Mouse (Mus musculus): ENCODE results near the gene Capn9.
A peak's percentile ranks its signal among the peaks of the same experiment; 100 is the strongest.

Gene Capn9

GRCm38 (mm10) chr8:124575811-124576210 lies at the start of gene Capn9:
Capn9 (plus strand) TSS chr8:124576111.
- DNase-seq: no peak

GRCm38 (mm10) chr8:124526261-124526660 lies 49.6 kb upstream of the Capn9 start:
- no peak for DNase-seq

- DNase-seq: no peak
These were observed 45.8 kb upstream of the Capn9 start for GRCm38 (mm10) chr8:124530076-124530475.

GRCm38 (mm10) chr8:124530556-124530955 lies 45.4 kb upstream of the Capn9 start:
- DNase-seq: no peak

GRCm38 (mm10) chr8:124530996-124531395 lies 44.9 kb upstream of the Capn9 start:
- no peak for DNase-seq

- DNase-seq: no peak
These were observed 43.3 kb upstream of the Capn9 start for GRCm38 (mm10) chr8:124532626-124533025.

GRCm38 (mm10) chr8:124535451-124535850 lies 40.5 kb upstream of the Capn9 start:
- no peak for DNase-seq

GRCm38 (mm10) chr8:124540906-124541305 lies 35.0 kb upstream of the Capn9 start:
- DNase-seq: no peak

- no peak for DNase-seq
These were observed 33.9 kb upstream of the Capn9 start for GRCm38 (mm10) chr8:124542001-124542400.

- DNase-seq: no peak
These were observed 32.6 kb upstream of the Capn9 start for GRCm38 (mm10) chr8:124543272-124543671.

- no peak for DNase-seq
These were observed 29.5 kb upstream of the Capn9 start for GRCm38 (mm10) chr8:124546371-124546770.

- no peak for DNase-seq
These were observed 29.1 kb upstream of the Capn9 start for GRCm38 (mm10) chr8:124546815-124547214.

GRCm38 (mm10) chr8:124547269-124547668 lies 28.6 kb upstream of the Capn9 start:
- DNase-seq: no peak

GRCm38 (mm10) chr8:124548187-124548586 lies 27.7 kb upstream of the Capn9 start:
- no peak for DNase-seq

- DNase-seq: no peak
These were observed 24.8 kb upstream of the Capn9 start for GRCm38 (mm10) chr8:124551011-124551661.

GRCm38 (mm10) chr8:124555113-124555750 lies 20.7 kb upstream of the Capn9 start:
- DNase-seq: no peak

- no peak for DNase-seq
These were observed 19.7 kb upstream of the Capn9 start for GRCm38 (mm10) chr8:124556164-124556563.

GRCm38 (mm10) chr8:124556658-124557057 lies 19.3 kb upstream of the Capn9 start:
- no peak for DNase-seq

- DNase-seq: no peak
These were observed 18.4 kb upstream of the Capn9 start for GRCm38 (mm10) chr8:124557476-124557875.

- DNase-seq: no peak
These were observed 8.8 kb upstream of the Capn9 start for GRCm38 (mm10) chr8:124567126-124567525.

GRCm38 (mm10) chr8:124567584-124567983 lies 8.3 kb upstream of the Capn9 start:
- no peak for DNase-seq

GRCm38 (mm10) chr8:124569100-124569499 lies 6.8 kb upstream of the Capn9 start:
- no peak for DNase-seq

GRCm38 (mm10) chr8:124569593-124569992 lies 6.3 kb upstream of the Capn9 start, which contains the start of gene Agt:
Agt (minus strand) TSS chr8:124569706.
- peak; percentile 69 for DNase-seq

- DNase-seq: peak; percentile 39
These were observed 4.0 kb upstream of the Capn9 start for GRCm38 (mm10) chr8:124571732-124572429.

All from kidney, postnatal 10 days (tissue).